Mouse (Mus musculus) heart, embryonic 16.5 days (tissue): ENCODE measurements around the gene Sparc. TPM values are rescaled to one million over a fixed set of nuclear protein-coding genes. Genes with fewer than 3 reads are reported as not detected.

Experiments
- ATAC-seq: fragments of 200-750 bp; cut with Nextera tagmentation; replicated peaks from 2 replicates; pipeline ENCODE4 v1.8.0; 2017; ENCODE audit warnings: moderate number of reproducible peaks; ENCODE audit not compliant: insufficient read depth, low FRiP score; ENCODE audit errors: extremely low read depth
- H3K27ac ChIP-seq: fragments of 300-500 bp; sonication (generic); 2 replicates; pipeline ENCODE4 v1.5.1; 2014; ENCODE audit warnings: mild to moderate bottlenecking, low read length, control low read depth, moderate library complexity
- H3K27me3 ChIP-seq: fragments of 300-500 bp; sonication (generic); 2 replicates; pipeline ENCODE4 v1.6.1; 2014; ENCODE audit warnings: low read length, mixed read lengths; ENCODE audit not compliant: control insufficient read depth, insufficient read depth
- H3K36me3 ChIP-seq: fragments of 300-500 bp; sonication (generic); 2 replicates; pipeline ENCODE4 v1.6.1; 2014; ENCODE audit not compliant: control insufficient read depth, insufficient read depth
- H3K4me1 ChIP-seq: fragments of 300-500 bp; sonication (generic); 2 replicates; pipeline ENCODE4 v1.6.1; 2014; ENCODE audit warnings: low read length, mixed read lengths; ENCODE audit not compliant: control insufficient read depth, insufficient read depth
- H3K4me2 ChIP-seq: fragments of 300-500 bp; sonication (generic); 2 replicates; pipeline ENCODE4 v1.6.1; 2014; ENCODE audit warnings: low read depth, mild to moderate bottlenecking, control low read depth, low read length
- H3K4me3 ChIP-seq: fragments of 300-500 bp; sonication (generic); 2 replicates; pipeline ENCODE4 v1.5.1; 2014; ENCODE audit warnings: mild to moderate bottlenecking, control low read depth, low read length
- H3K9ac ChIP-seq: fragments of 300-500 bp; sonication (generic); 2 replicates; pipeline ENCODE4 v1.6.1; 2014; ENCODE audit warnings: low read length, control low read depth
- H3K9me3 ChIP-seq: fragments of 300-500 bp; sonication (generic); replicated peaks from 2 replicates; pipeline ENCODE4 v1.6.1; 2016; ENCODE audit warnings: low read length; ENCODE audit not compliant: control insufficient read depth
- WGBS: fragments of 180-500 bp; shearing (Covaris S2); extraction: QIAGEN DNeasy Blood & Tissue Kit; methylation state at CpG from one replicate; pipeline ENCODE4 v1.1.7; 2014; 5-methylcytosine and 5-hydroxymethylcytosine counted together
- polyA plus RNA-seq: library from polyadenylated mRNA; unstranded; fragments of >200 nt; fragmentation: Nextera tagmentation; extraction: Ambion mirVana; gene quantifications from 2 replicates; pipeline ENCODE4 v1.2.1, GENCODE M21; 2015

The Sparc gene
- polyA plus RNA-seq, 1 experiment from 2014 or later, result 1,876 TPM

GRCm38 (mm10) chr11:55449531-55449930 is 26.5 kb upstream of the Sparc start:
- Histone ChIP-seq H3K9ac (no peak overlapping the region), H3K27me3 (no peaks in the 10 kb centered on the region), H3K27ac (peak overlapping the region; percentile 28; the same call in 1 of the 2 replicates), H3K4me2 (no peak overlapping the region), H3K4me3 (no peak overlapping the region), H3K9me3 (no peaks in the 10 kb centered on the region), H3K36me3 (peaks cover 7% of the 10 kb centered on the region; the same call in 1 of the 2 replicates), H3K4me1 (peaks cover 5% of the 10 kb centered on the region)
- 56% methylated on average over 7 of the region's 7 CpGs for WGBS
- ATAC-seq, result no peak

DNA sequence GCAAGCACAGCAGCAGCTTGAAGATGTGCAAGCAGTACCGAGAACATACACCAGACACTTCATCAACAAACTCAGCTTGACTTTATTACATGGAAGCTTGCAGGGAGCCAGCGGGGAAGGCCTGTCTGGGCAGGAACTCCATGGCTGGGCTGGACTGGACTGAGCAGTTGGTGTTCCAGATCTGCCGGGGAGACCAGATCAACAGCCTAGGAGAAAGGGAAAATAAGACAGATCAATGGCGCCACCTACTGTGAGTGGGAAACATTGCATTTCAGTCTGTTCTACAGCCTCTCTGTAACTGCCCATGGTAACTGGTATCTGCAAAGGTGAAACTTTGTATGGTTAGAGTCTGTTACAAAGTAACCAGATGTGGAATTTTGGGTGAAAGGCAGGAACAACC is 23.6 kb upstream of the Sparc start:
- peaks cover 4% of the 10 kb centered on the region; the same call in 1 of the 2 replicates for H3K36me3 ChIP-seq
- WGBS, result 13% methylated on average over 4 of the region's 4 CpGs
- peak; percentile 78 for ATAC-seq
- peak overlapping the region; percentile 30; the same call in 1 of the 2 replicates for H3K27ac ChIP-seq
- H3K4me3 ChIP-seq, result no peak overlapping the region
- H3K9ac ChIP-seq, result no peak overlapping the region
- no peaks in the 10 kb centered on the region for H3K27me3 ChIP-seq
- no peaks in the 10 kb centered on the region for H3K9me3 ChIP-seq
- H3K4me1 ChIP-seq, result peaks cover 6% of the 10 kb centered on the region
- no peak overlapping the region for H3K4me2 ChIP-seq

DNA sequence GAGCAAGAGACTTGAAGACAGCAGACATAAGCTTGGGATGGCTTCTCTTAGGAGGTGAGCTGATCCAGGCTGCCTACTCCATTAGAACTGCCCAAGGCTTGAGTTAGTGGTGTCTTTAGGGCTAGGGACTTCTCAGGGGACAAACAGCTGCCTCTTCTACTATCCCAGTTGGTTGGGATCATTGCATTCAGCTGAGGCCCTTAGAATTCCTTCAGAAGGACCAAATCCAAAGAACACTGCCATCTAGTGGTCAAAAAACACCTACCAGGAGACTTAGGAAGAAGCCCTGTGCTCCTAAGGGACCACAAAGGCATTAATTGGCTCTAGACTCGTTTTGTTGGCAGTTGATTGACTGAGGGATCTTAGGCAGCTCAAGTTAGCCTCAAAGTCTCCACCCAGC is 21.8 kb upstream of the Sparc start:
- Histone ChIP-seq H3K4me2 (no peak overlapping the region), H3K27ac (peak overlapping the region; percentile 23; the same call in 1 of the 2 replicates), H3K36me3 (peaks cover 2% of the 10 kb centered on the region; the same call in 1 of the 2 replicates), H3K9ac (no peak overlapping the region), H3K9me3 (no peaks in the 10 kb centered on the region), H3K27me3 (no peaks in the 10 kb centered on the region), H3K4me3 (no peak overlapping the region), H3K4me1 (peaks cover 6% of the 10 kb centered on the region)
- 6% methylated on average over 1 of the region's 1 CpGs for WGBS
- no peak for ATAC-seq

GRCm38 (mm10) chr11:55439718-55440117 is 16.7 kb upstream of the Sparc start:
- no peak overlapping the region for H3K27ac ChIP-seq
- no peaks in the 10 kb centered on the region for H3K36me3 ChIP-seq
- no peak overlapping the region for H3K4me2 ChIP-seq

DNA sequence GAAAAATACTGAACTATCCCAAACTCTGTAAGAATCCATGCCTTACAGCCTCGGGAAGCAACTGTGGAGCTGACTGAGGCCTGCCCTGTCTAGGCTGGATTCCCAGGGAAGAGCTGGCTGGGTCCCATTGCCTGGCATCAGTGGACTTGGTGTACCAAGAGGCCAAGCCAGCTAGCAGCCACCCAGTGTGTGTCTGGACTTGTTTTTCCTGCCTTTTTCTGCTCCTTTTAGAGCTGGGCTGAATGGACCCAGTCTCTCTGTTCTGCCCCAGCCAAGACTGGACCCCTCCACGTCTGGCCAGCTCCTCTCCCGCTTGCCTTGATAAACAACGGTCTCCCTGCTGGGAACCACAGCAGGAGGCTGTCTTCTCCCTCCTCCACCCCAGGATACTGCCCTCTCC is 15.0 kb upstream of the Sparc start:
- no peak overlapping the region for H3K4me2 ChIP-seq
- no peak for ATAC-seq
- WGBS, result 41% methylated on average over 4 of the region's 4 CpGs
- H3K9ac ChIP-seq, result no peak overlapping the region
- no peaks in the 10 kb centered on the region for H3K27me3 ChIP-seq
- no peak overlapping the region for H3K27ac ChIP-seq
- no peaks in the 10 kb centered on the region for H3K9me3 ChIP-seq
- H3K4me1 ChIP-seq, result peaks cover 3% of the 10 kb centered on the region; the same call in 1 of the 2 replicates
- H3K4me3 ChIP-seq, result no peak overlapping the region
- H3K36me3 ChIP-seq, result no peaks in the 10 kb centered on the region

More at GRCm38 (mm10) chr11:55439718-55440117, 16.7 kb upstream of the Sparc start:
- ATAC-seq, result no peak
- peaks cover 3% of the 10 kb centered on the region for H3K4me1 ChIP-seq
- H3K9ac ChIP-seq, result no peak overlapping the region
- WGBS, result 57% methylated on average over 5 of the region's 5 CpGs
- no peak overlapping the region for H3K4me3 ChIP-seq
- no peaks in the 10 kb centered on the region for H3K27me3 ChIP-seq
- H3K9me3 ChIP-seq, result no peaks in the 10 kb centered on the region

DNA sequence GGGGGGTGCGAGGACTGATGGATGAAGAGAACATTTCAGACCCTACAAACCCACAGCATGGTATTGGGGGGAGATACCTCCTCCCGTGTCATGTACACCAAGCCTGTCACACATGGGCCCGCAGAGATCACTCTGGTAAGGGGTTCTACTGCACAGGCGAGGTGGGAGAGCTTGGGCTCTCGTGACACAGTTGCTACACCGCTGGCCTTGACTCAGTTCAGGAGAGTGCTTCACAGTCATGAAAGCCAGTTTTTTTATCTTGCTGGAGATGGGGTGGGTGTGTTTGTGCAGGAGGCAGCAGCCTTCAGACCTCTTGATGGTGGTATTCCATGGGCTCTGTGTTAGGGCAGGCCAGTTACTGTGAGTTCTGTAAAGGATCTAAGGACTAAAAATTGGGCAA is 13.1 kb upstream of the Sparc start:
- no peaks in the 10 kb centered on the region for H3K27me3 ChIP-seq
- WGBS, result 85% methylated on average over 6 of the region's 6 CpGs
- no peak overlapping the region for H3K27ac ChIP-seq
- no peaks in the 10 kb centered on the region for H3K9me3 ChIP-seq
- H3K4me3 ChIP-seq, result no peak overlapping the region
- ATAC-seq, result no peak
- no peaks in the 10 kb centered on the region for H3K36me3 ChIP-seq
- no peak overlapping the region for H3K9ac ChIP-seq
- peaks cover 3% of the 10 kb centered on the region; the same call in 1 of the 2 replicates for H3K4me1 ChIP-seq
- H3K4me2 ChIP-seq, result no peak overlapping the region

- no peaks in the 10 kb centered on the region for H3K9me3 ChIP-seq
- peak overlapping the region; percentile 23; the same call in 1 of the 2 replicates for H3K9ac ChIP-seq
- no peak overlapping the region for H3K4me2 ChIP-seq
- H3K36me3 ChIP-seq, result no peaks in the 10 kb centered on the region
- no peaks in the 10 kb centered on the region for H3K27me3 ChIP-seq
- peak overlapping the region; percentile 87 for H3K27ac ChIP-seq
- peak; percentile 82 for ATAC-seq
- peaks cover 12% of the 10 kb centered on the region for H3K4me1 ChIP-seq
- WGBS, result 3% methylated on average over 3 of the region's 3 CpGs
- no peak overlapping the region for H3K4me3 ChIP-seq
Observed at GRCm38 (mm10) chr11:55432981-55433380, 10.0 kb upstream of the Sparc start.

DNA sequence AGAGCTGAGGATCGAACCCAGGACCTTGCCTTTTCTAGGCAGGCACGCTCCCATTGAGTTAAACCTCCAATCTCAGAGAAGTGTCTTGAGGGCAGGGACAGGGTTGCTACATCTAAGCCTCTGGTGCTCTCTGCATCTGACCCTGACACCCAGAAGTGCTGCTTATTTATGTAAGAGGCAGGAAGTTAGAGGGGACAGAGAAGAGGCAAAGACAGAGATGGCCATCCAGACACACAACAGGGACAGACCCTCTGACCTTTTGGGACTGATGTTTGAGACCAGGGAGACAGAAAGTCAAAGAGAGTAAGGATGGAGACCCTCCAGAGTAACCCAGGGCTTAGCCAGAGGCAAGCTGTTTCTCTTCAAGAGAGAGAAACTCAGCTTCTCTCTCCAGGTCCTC is 7.0 kb upstream of the Sparc start:
- peaks cover 16% of the 10 kb centered on the region for H3K4me1 ChIP-seq
- WGBS, result 85% methylated on average over 2 of the region's 2 CpGs

GRCm38 (mm10) chr11:55428186-55429012 is 5.4 kb upstream of the Sparc start:
- 0 out of 2 replicates have a peak overlapping the region, but pooled peaks have one; percentile 7 for H3K4me2 ChIP-seq

More for the DNA sequence above, 7.0 kb upstream of the Sparc start:
- Histone ChIP-seq H3K9me3 (no peaks in the 10 kb centered on the region), H3K9ac (no peak overlapping the region), H3K27me3 (no peaks in the 10 kb centered on the region), H3K36me3 (no peaks in the 10 kb centered on the region), H3K27ac (no peak overlapping the region), H3K4me2 (no peak overlapping the region), H3K4me3 (no peak overlapping the region)
- ATAC-seq, result no peak

More at GRCm38 (mm10) chr11:55428186-55429012, 5.4 kb upstream of the Sparc start:
- peaks cover 31% of the 10 kb centered on the region for H3K4me1 ChIP-seq
- H3K27ac ChIP-seq, result peak overlapping the region; percentile 90
- no peaks in the 10 kb centered on the region for H3K27me3 ChIP-seq
- ATAC-seq, result peak; percentile 84
- 23% methylated on average over 16 of the region's 16 CpGs for WGBS
- H3K9ac ChIP-seq, result peak overlapping the region; percentile 48
- H3K4me3 ChIP-seq, result no peak overlapping the region
- H3K36me3 ChIP-seq, result no peaks in the 10 kb centered on the region
- no peaks in the 10 kb centered on the region for H3K9me3 ChIP-seq
